In the genomic region with DNA sequence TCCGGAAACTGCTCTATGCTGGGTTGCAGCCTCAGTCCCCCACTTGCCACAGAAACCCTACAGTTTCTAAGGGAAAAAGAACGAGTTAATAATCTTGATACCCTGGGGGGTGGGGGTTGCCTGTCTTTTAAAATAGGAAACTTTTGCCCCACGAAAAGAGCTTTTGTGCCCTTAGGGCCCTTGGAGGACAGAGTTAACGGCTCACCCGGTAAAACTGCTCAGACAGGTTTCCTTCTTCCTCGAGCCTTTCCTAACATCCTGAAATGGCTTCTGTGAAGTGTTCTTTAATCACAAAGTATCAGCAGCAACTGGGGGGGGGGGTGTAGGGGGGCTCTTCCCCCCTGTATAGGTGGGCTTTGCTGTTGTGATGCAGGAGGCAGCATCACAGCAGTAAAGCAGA, we compare ENCODE assay signal across 20 mouse cellular contexts. TPM values are rescaled to one million over a fixed set of nuclear protein-coding genes. Genes with fewer than 3 reads are reported as not detected.
DNase-seq lines count a peak whose midpoint lies in the region; ATAC-seq and TF ChIP-seq lines count a peak whose summit lies in the region.
"Had no signal": no experiment of that assay in that cellular context is flagged by ENCODE, and none has a peak within 500 bp of the region (broad histone marks: within the 10 kb centered on the region; RNA-seq: fewer than 3 reads in every experiment).

No protein-coding gene starts in this region.

- no peak for TF ChIP-seq CTCF in lung, postnatal 0 days (IDR thresholded peaks at IDR 0.05)

- peaks cover 12% of the 10 kb centered on the region; the same call in 1 of the 2 replicates for H3K36me3 ChIP-seq in kidney, embryonic 14.5 days (ENCODE audit: control insufficient read depth, insufficient read depth, low read length)
- H3K36me3 ChIP-seq in lung, postnatal 0 days (ENCODE audit: insufficient read depth, low read length), result no peaks in the 10 kb centered on the region
- H3K36me3 ChIP-seq in embryonic facial prominence, embryonic 13.5 days, result peaks cover 11% of the 10 kb centered on the region
- peaks cover 5% of the 10 kb centered on the region; the same call in 1 of the 2 replicates for H3K36me3 ChIP-seq in stomach, embryonic 14.5 days (ENCODE audit: control insufficient read depth, insufficient read depth, low read length)
- peaks cover 13% of the 10 kb centered on the region for H3K36me3 ChIP-seq in midbrain, embryonic 14.5 days (ENCODE audit: control insufficient read depth, insufficient read depth, low read length)

- H3K9me3 ChIP-seq in kidney, embryonic 14.5 days (ENCODE audit: control insufficient read depth, low read length), result no peaks in the 10 kb centered on the region
- no peaks in the 10 kb centered on the region for H3K9me3 ChIP-seq in lung, postnatal 0 days (ENCODE audit: low read length)
- no peaks in the 10 kb centered on the region for H3K9me3 ChIP-seq in embryonic facial prominence, embryonic 13.5 days
- H3K9me3 ChIP-seq in stomach, embryonic 14.5 days (ENCODE audit: control insufficient read depth, low read depth, low read length), result no peaks in the 10 kb centered on the region
- H3K9me3 ChIP-seq in midbrain, embryonic 14.5 days (ENCODE audit: control insufficient read depth, low read length), result no peaks in the 10 kb centered on the region
- H3K9me3 ChIP-seq: forebrain, embryonic 15.5 days; midbrain, embryonic 10.5 days; neural tube, embryonic 12.5 days had no signal

- H3K4me2 ChIP-seq in kidney, embryonic 14.5 days (replicated peaks; ENCODE audit: low read depth, low read length), result no peak overlapping the region
- H3K4me2 ChIP-seq in lung, postnatal 0 days (replicated peaks; ENCODE audit: low read depth, low read length), result no peak overlapping the region
- H3K4me2 ChIP-seq in embryonic facial prominence, embryonic 13.5 days, result no peak overlapping the region; the same call in 1 of the 2 replicates
- no peak overlapping the region for H3K4me2 ChIP-seq in stomach, embryonic 14.5 days (replicated peaks; ENCODE audit: low read depth, low read length)
- no peak overlapping the region for H3K4me2 ChIP-seq in midbrain, embryonic 14.5 days (ENCODE audit: low read length)
- H3K4me2 ChIP-seq: forebrain, embryonic 15.5 days; heart, embryonic 11.5 days; hindbrain, embryonic 14.5 days; limb, embryonic 13.5 days; neural tube, embryonic 12.5 days had no signal

- H3K4me1 ChIP-seq in kidney, embryonic 14.5 days (ENCODE audit: control insufficient read depth, insufficient read depth, low read length), result 0 out of 2 replicates have a peak, but pooled peaks cover 5% of the 10 kb centered on the region
- no peaks in the 10 kb centered on the region for H3K4me1 ChIP-seq in lung, postnatal 0 days (ENCODE audit: insufficient read depth, low read depth, low read length)
- H3K4me1 ChIP-seq in embryonic facial prominence, embryonic 13.5 days, result no peaks in the 10 kb centered on the region
- H3K4me1 ChIP-seq in stomach, embryonic 14.5 days (ENCODE audit: control insufficient read depth, insufficient read depth, low read length), result no peaks in the 10 kb centered on the region
- no peaks in the 10 kb centered on the region for H3K4me1 ChIP-seq in midbrain, embryonic 14.5 days (ENCODE audit: control insufficient read depth, insufficient read depth, low read length)
- H3K4me1 ChIP-seq: forebrain, embryonic 15.5 days; neural tube, embryonic 12.5 days had no signal

- no peaks in the 10 kb centered on the region for H3K27me3 ChIP-seq in kidney, embryonic 14.5 days (ENCODE audit: control insufficient read depth, insufficient read depth, low read length)
- H3K27me3 ChIP-seq in lung, postnatal 0 days (replicated peaks; ENCODE audit: insufficient read depth, low read length), result no peaks in the 10 kb centered on the region
- no peaks in the 10 kb centered on the region; the same call in 1 of the 2 replicates for H3K27me3 ChIP-seq in embryonic facial prominence, embryonic 13.5 days
- no peaks in the 10 kb centered on the region for H3K27me3 ChIP-seq in stomach, embryonic 14.5 days (ENCODE audit: control insufficient read depth, insufficient read depth, low read length)
- no peaks in the 10 kb centered on the region for H3K27me3 ChIP-seq in midbrain, embryonic 14.5 days (ENCODE audit: control insufficient read depth, insufficient read depth, low read length)
- H3K27me3 ChIP-seq: forebrain, embryonic 15.5 days; limb, embryonic 13.5 days; neural tube, embryonic 12.5 days; Patski had no signal

- peak; percentile 17; the same call in 1 of the 2 replicates for ATAC-seq in kidney, embryonic 14.5 days (ENCODE audit: low FRiP score, low TSS enrichment)
- ATAC-seq in lung, postnatal 0 days, result peak; percentile 32
- peak; percentile 37; the same call in 1 of the 2 replicates for ATAC-seq in embryonic facial prominence, embryonic 13.5 days (ENCODE audit: insufficient number of reproducible peaks, insufficient read depth, low FRiP score, low TSS enrichment, low read depth)
- no peak for ATAC-seq in stomach, embryonic 14.5 days (ENCODE audit: insufficient number of reproducible peaks, insufficient read depth, low FRiP score, low read depth)
- no peak for ATAC-seq in midbrain, embryonic 14.5 days (ENCODE audit: low FRiP score, low TSS enrichment)
- ATAC-seq: forebrain, embryonic 15.5 days; intestine, postnatal 0 days; Patski had no signal

- H3K4me3 ChIP-seq in kidney, embryonic 14.5 days (ENCODE audit: low read length), result no peak overlapping the region
- no peak overlapping the region for H3K4me3 ChIP-seq in lung, postnatal 0 days (ENCODE audit: low read depth, low read length)
- H3K4me3 ChIP-seq in embryonic facial prominence, embryonic 13.5 days, result peak overlapping the region; percentile 2; the same call in 1 of the 2 replicates
- H3K4me3 ChIP-seq in stomach, embryonic 14.5 days (ENCODE audit: low read depth, low read length), result no peak overlapping the region
- H3K4me3 ChIP-seq in midbrain, embryonic 14.5 days (replicated peaks; ENCODE audit: low read depth, low read length), result no peak overlapping the region
- H3K4me3 ChIP-seq: erythroblast, embryonic 14.5 days; forebrain, embryonic 15.5 days; left cerebral cortex, adult 2 months; limb, embryonic 13.5 days; midbrain, embryonic 10.5 days; neural tube, embryonic 12.5 days had no signal

- peak overlapping the region; percentile 62; the same call in 1 of the 2 replicates for H3K27ac ChIP-seq in kidney, embryonic 14.5 days (ENCODE audit: low read depth, low read length)
- peak overlapping the region; percentile 62 for H3K27ac ChIP-seq in lung, postnatal 0 days (ENCODE audit: low read length)
- H3K27ac ChIP-seq in embryonic facial prominence, embryonic 13.5 days, result peak overlapping the region; percentile 69; the same call in 1 of the 2 replicates
- peak overlapping the region; percentile 56; the same call in 1 of the 2 replicates for H3K27ac ChIP-seq in stomach, embryonic 14.5 days (ENCODE audit: low read length)
- no peak overlapping the region for H3K27ac ChIP-seq in midbrain, embryonic 14.5 days (replicated peaks; ENCODE audit: low read depth, low read length)
- H3K27ac ChIP-seq: forebrain, embryonic 15.5 days; hindbrain, embryonic 14.5 days; left cerebral cortex, adult 2 months; limb, embryonic 13.5 days; midbrain, embryonic 10.5 days; neural tube, embryonic 12.5 days had no signal

- TF ChIP-seq EP300 in lung, postnatal 0 days (IDR thresholded peaks at IDR 0.05), result no peak

- DNase-seq in kidney, adult 11 months, result no peak
- DNase-seq in lung, postnatal 0 days (ENCODE audit: low spot score), result peak; percentile 61
- DNase-seq in lung, postnatal 10 days, result no peak
- no peak for DNase-seq in midbrain, embryonic 14.5 days
- DNase-seq in adrenal gland, postnatal 36 days, result no peak
- DNase-seq: cerebellum, adult 9-10 months; spleen, adult 18-20 months had no signal

- WGBS in kidney, embryonic 14.5 days, result 34% methylated on average over 6 of the region's 6 CpGs
- 33% methylated on average over 6 of the region's 6 CpGs for WGBS in lung, postnatal 0 days
- 14% methylated on average over 6 of the region's 6 CpGs for WGBS in embryonic facial prominence, embryonic 13.5 days
- 37% methylated on average over 6 of the region's 6 CpGs for WGBS in stomach, embryonic 14.5 days
- WGBS in midbrain, embryonic 14.5 days, result 65% methylated on average over 6 of the region's 6 CpGs

- peak overlapping the region; percentile 7; the same call in 1 of the 2 replicates for H3K9ac ChIP-seq in kidney, embryonic 14.5 days (ENCODE audit: low read depth, low read length)
- no peak overlapping the region for H3K9ac ChIP-seq in lung, postnatal 0 days (replicated peaks; ENCODE audit: low read depth)
- H3K9ac ChIP-seq in embryonic facial prominence, embryonic 13.5 days, result no peak overlapping the region
- H3K9ac ChIP-seq in stomach, embryonic 14.5 days (replicated peaks; ENCODE audit: low read depth, low read length), result no peak overlapping the region
- H3K9ac ChIP-seq in midbrain, embryonic 14.5 days (replicated peaks; ENCODE audit: low read length), result no peak overlapping the region
- H3K9ac ChIP-seq: forebrain, embryonic 15.5 days; hindbrain, embryonic 14.5 days; limb, embryonic 13.5 days; neural tube, embryonic 12.5 days had no signal

RNA-seq across cellular contexts. Expression of a gene that starts 21.0 kb away (rescaled TPM):
- polyA plus RNA-seq in kidney, embryonic 14.5 days (2014; fragmentation: Nextera tagmentation; extraction: Ambion mirVana), result 29.4 and 35.7 TPM in 2 replicates
- polyA plus RNA-seq in lung, postnatal 0 days (2015; fragmentation: Nextera tagmentation; extraction: Ambion mirVana), result 7.9 and 8.6 TPM in 2 replicates
- 24.5 and 27.2 TPM in 2 replicates for polyA plus RNA-seq in embryonic facial prominence, embryonic 13.5 days (2015; fragmentation: Nextera tagmentation; extraction: Ambion mirVana)
- polyA plus RNA-seq in stomach, embryonic 14.5 days (2014; fragmentation: Nextera tagmentation; extraction: Ambion mirVana), result 38.7 and 41.2 TPM in 2 replicates
- 3.8 and 7.9 TPM in 2 replicates for polyA plus RNA-seq in midbrain, embryonic 14.5 days (2014; fragmentation: Nextera tagmentation; extraction: Ambion mirVana)
- 10 to 100 TPM; 10.3 to 12.2 TPM for total RNA-seq in adrenal gland, postnatal 36 days (2021)

RNA-seq across cellular contexts. Expression of a gene that starts 39.8 kb away (rescaled TPM):
- 16.3 and 22.1 TPM in 2 replicates for polyA plus RNA-seq in kidney, embryonic 14.5 days (2014; fragmentation: Nextera tagmentation; extraction: Ambion mirVana)
- polyA plus RNA-seq in lung, postnatal 0 days (2015; fragmentation: Nextera tagmentation; extraction: Ambion mirVana), result 10.6 and 12.1 TPM in 2 replicates
- 18.0 and 19.8 TPM in 2 replicates for polyA plus RNA-seq in embryonic facial prominence, embryonic 13.5 days (2015; fragmentation: Nextera tagmentation; extraction: Ambion mirVana)
- 15.2 and 18.2 TPM in 2 replicates for polyA plus RNA-seq in stomach, embryonic 14.5 days (2014; fragmentation: Nextera tagmentation; extraction: Ambion mirVana)
- polyA plus RNA-seq in midbrain, embryonic 14.5 days (2014; fragmentation: Nextera tagmentation; extraction: Ambion mirVana), result 14.4 and 21.7 TPM in 2 replicates
- total RNA-seq in adrenal gland, postnatal 36 days (2021), result 10 to 100 TPM; 11.1 to 13.1 TPM

Comparison
In these comparisons a context has a peak if more than half of its experiments do, and no peak if none do; other contexts are left out.
1. ATAC-seq: peak in kidney, embryonic 14.5 days (single experiment), lung, postnatal 0 days (single experiment) and embryonic facial prominence, embryonic 13.5 days (single experiment); none in stomach, embryonic 14.5 days (single experiment) and midbrain, embryonic 14.5 days (single experiment).